Mouse (Mus musculus) heart, embryonic 14.5 days (tissue): ENCODE data around the gene Pigv. TPM values are rescaled to one million over a fixed set of nuclear protein-coding genes. Genes with fewer than 3 reads are reported as not detected.

Experiments
- ATAC-seq: fragments of 200-750 bp; cut with Nextera tagmentation; 2 replicates; pipeline ENCODE4 v1.8.0; 2017; ENCODE audit warnings: low read depth, moderate TSS enrichment; ENCODE audit not compliant: insufficient number of reproducible peaks, insufficient read depth, low FRiP score
- H3K27ac ChIP-seq, 2 experiments: fragments of 200-500 bp in 1 of 2; fragments of 300-500 bp in 1 of 2; sonication (generic) in 1 of 2; replicated peaks in 1 of 2; 2 replicates each; pipeline ENCODE4 v1.5.1; 2012 to 2014; ENCODE audit warnings: low read depth in 2 of 2, low read length in 2 of 2, control low read depth in 1 of 2, mild to moderate bottlenecking in 1 of 2, mixed read lengths in 1 of 2; ENCODE audit not compliant: control insufficient read depth in 1 of 2, insufficient read depth in 1 of 2
- H3K27me3 ChIP-seq: fragments of 300-500 bp; sonication (generic); 2 replicates; pipeline ENCODE4 v1.6.1; 2014; ENCODE audit warnings: mild to moderate bottlenecking, low read length, control low read depth; ENCODE audit not compliant: control insufficient read depth, insufficient read depth
- H3K36me3 ChIP-seq: fragments of 300-500 bp; sonication (generic); 2 replicates; pipeline ENCODE4 v1.6.1; 2014; ENCODE audit warnings: mild to moderate bottlenecking, control low read depth, low read length, mixed read lengths; ENCODE audit not compliant: control insufficient read depth, insufficient read depth
- H3K4me1 ChIP-seq, 2 experiments: fragments of 200-500 bp in 1 of 2; fragments of 300-500 bp in 1 of 2; sonication (generic) in 1 of 2; 2 replicates each; pipeline ENCODE4 v1.6.1; 2012 to 2014; ENCODE audit warnings: low read length in 2 of 2, control low read depth in 1 of 2, mixed read lengths in 1 of 2; ENCODE audit not compliant: control insufficient read depth in 2 of 2, insufficient read depth in 2 of 2
- H3K4me2 ChIP-seq: fragments of 300-500 bp; sonication (generic); 2 replicates; pipeline ENCODE4 v1.6.1; 2014; ENCODE audit warnings: mild to moderate bottlenecking, low read length
- H3K4me3 ChIP-seq, 2 experiments: fragments of 200-500 bp in 1 of 2; fragments of 300-500 bp in 1 of 2; sonication (generic) in 1 of 2; 2 replicates each; pipeline ENCODE4 v1.5.1; 2012 to 2014; ENCODE audit warnings: low read length in 2 of 2, mild to moderate bottlenecking in 2 of 2, control low read depth in 1 of 2, low read depth in 1 of 2, moderate library complexity in 1 of 2; ENCODE audit not compliant: control insufficient read depth in 1 of 2, insufficient read depth in 1 of 2
- H3K9ac ChIP-seq: fragments of 300-500 bp; sonication (generic); 2 replicates; pipeline ENCODE4 v1.6.1; 2014; ENCODE audit warnings: mild to moderate bottlenecking, low read length
- H3K9me3 ChIP-seq: fragments of 300-500 bp; sonication (generic); 2 replicates; pipeline ENCODE4 v1.6.1; 2016; ENCODE audit warnings: low read length, control low read depth; ENCODE audit not compliant: control insufficient read depth
- WGBS: fragments of 180-500 bp; shearing (Covaris S2); extraction: QIAGEN DNeasy Blood & Tissue Kit; methylation state at CpG from one replicate; pipeline ENCODE4 v1.1.7; 2014; 5-methylcytosine and 5-hydroxymethylcytosine counted together
- polyA plus RNA-seq: library from polyadenylated mRNA; unstranded; fragments of >200 nt; fragmentation: Nextera tagmentation; extraction: Ambion mirVana; gene quantifications from 2 replicates; pipeline ENCODE4 v1.2.1, GENCODE M21; 2014

Pigv gene
- polyA plus RNA-seq, 1 experiment from 2014 or later, result 12.1 TPM

DNA sequence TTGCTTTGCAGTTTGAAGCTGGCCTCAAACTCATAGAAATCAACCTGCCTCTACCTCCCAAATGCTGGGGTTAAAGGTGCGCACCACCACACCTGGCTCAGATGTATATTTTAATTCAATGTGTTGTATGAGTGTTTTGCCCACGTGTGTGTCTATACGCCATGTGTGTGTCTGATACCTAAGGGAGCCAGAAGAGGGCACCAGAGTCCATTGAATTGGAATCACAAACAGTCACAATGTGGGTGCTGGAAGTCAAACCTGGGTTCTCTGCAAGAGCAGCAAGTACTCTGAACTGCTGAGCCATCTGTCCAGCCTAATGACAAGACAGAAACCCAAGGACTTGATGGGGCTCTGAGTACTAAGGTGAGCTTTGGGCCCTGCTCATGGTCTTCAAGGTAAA lies 27.3 kb downstream of the Pigv start:
- H3K27me3 ChIP-seq, result no peaks in the 10 kb centered on the region
- H3K9ac ChIP-seq, result no peak overlapping the region
- H3K4me2 ChIP-seq, result no peak overlapping the region
- H3K27ac ChIP-seq, result no peak overlapping the region
- no peak overlapping the region for H3K4me3 ChIP-seq
- H3K36me3 ChIP-seq, result no peaks in the 10 kb centered on the region
- 0 out of 2 replicates have a peak, but pooled peaks cover 4% of the 10 kb centered on the region for H3K9me3 ChIP-seq
- ATAC-seq, result no peak
- peaks cover 2 to 3% of the 10 kb centered on the region in 2 experiments; a peak in 1 of 4 replicates for H3K4me1 ChIP-seq
- WGBS, result 85% methylated on average over 3 of the region's 3 CpGs

DNA sequence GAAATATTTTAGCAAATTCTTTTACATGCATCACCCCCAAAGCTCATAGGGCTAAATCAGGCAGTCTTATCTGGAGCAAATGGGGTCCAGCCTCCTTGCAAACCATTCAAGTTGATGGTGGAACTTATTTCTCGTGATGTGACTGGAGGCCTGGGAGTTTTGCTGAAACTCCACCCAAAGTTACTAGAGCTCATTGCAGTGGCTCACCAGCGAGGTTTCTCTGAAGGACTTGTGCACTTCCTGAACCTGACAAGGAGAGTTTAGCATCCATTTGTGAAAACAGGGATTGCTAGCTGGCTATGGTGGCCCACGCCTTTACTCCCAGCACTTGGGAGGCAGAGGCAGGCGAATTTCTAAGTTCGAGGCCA lies 38.4 kb downstream of the Pigv start:
- Histone ChIP-seq H3K9ac (no peak overlapping the region), H3K36me3 (no peaks in the 10 kb centered on the region), H3K4me2 (no peak overlapping the region; the same call in 1 of the 2 replicates), H3K4me1 (peaks cover 10 to 20% of the 10 kb centered on the region in 2 experiments), H3K9me3 (no peaks in the 10 kb centered on the region), H3K27me3 (no peaks in the 10 kb centered on the region), H3K4me3 (no peak overlapping the region), H3K27ac (no peak overlapping the region)
- ATAC-seq, result no peak
- 72% methylated on average over 5 of the region's 5 CpGs for WGBS

DNA sequence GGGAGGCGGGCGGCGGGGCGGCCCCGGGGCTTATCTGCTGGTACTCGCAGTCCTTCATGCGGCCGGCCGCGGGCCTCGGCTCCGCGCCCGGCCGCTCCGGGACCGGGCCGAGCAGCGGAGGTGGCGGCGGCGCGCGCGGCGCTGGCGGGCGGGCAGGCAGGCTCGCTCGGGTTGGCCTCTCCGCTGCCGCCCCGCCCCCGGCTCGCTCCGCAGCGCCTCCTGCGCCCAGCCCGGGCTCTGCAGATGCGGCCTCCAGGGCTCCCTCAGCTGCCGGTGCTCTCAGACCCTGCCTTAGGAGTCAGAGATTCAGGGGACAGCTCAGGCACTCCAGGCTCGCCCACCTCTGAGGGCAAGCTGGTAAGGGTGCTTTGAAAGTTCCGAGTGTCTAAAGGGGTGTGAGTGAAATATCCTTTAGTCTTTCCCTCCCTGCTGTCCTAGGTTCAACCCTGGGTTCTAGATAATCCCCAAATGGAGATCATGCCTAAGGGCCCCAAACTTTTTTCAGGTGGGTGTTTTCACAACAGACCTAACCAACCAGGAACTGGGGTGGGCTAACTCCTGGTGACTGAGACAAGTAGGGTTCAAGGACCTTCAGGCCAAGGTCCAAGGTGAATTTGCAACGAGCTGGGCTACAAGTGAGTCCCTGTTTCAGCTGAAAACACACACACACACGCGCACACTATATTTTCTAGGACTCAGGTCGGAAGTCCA lies 39.0 kb downstream of the Pigv start:
- Histone ChIP-seq H3K36me3 (no peaks in the 10 kb centered on the region), H3K4me3 (peak overlapping the region; percentile 78 to 82), H3K27me3 (no peaks in the 10 kb centered on the region), H3K9ac (peak overlapping the region; percentile 93), H3K4me2 (peak overlapping the region; percentile 96), H3K4me1 (peaks cover 10 to 20% of the 10 kb centered on the region in 2 experiments), H3K27ac (peak overlapping the region in 1 of 2 experiments; percentile 75; a peak in 3 of 4 replicates), H3K9me3 (no peaks in the 10 kb centered on the region)
- peak; percentile 72 for ATAC-seq
- 9% methylated on average over 30 of the region's 47 CpGs for WGBS

DNA sequence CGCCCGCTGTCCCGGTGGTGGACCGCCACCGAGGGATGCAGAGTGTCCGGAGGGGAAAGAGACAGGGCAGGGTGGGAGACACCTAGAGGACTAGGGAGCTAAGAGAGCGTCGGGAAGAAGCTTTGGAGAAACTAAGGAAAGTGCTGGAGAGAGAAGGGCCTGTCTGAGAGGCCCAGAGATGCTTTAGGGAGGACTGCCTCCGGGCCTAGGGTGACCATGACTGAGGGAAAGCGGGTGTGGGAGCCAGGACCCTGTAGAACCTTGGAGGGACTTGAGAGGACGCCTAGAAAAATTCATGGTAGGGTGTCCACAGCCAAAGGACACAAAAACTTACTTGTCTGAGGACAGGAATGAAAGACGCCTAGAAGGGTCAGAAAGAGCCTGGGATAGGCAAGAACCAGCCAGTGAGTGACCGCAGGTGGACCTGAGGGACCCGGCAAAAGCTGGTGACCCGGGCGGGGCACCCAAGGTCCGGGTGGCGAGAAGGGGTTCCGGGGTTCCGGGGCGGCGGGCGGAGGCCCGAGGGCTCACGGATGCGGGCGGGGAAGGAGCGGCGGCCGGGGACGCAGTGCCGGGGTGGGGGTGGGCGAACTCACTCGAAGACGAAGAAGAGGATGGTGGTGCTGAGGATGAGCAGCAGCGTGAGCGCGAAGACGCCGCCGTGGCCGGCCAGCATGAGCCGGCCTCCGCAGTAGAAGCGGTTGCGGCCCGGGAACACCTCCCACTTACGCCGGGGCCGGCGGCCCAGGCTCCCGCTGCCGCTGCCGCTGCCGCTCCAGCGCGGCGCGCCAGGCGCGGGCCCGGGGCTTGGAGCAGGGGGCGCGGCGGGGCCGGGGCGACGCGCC lies 39.7 kb downstream of the Pigv start:
- Histone ChIP-seq H3K4me3 (peak overlapping the region; percentile 78 to 82), H3K27ac (peak overlapping the region in 1 of 2 experiments; percentile 75; a peak in 3 of 4 replicates), H3K9me3 (no peaks in the 10 kb centered on the region), H3K9ac (peak overlapping the region; percentile 93), H3K4me1 (peaks cover 10 to 20% of the 10 kb centered on the region in 2 experiments), H3K36me3 (no peaks in the 10 kb centered on the region), H3K4me2 (peak overlapping the region; percentile 96), H3K27me3 (no peaks in the 10 kb centered on the region)
- WGBS, result 3% methylated on average over 65 of the region's 69 CpGs
- no peak for ATAC-seq

DNA sequence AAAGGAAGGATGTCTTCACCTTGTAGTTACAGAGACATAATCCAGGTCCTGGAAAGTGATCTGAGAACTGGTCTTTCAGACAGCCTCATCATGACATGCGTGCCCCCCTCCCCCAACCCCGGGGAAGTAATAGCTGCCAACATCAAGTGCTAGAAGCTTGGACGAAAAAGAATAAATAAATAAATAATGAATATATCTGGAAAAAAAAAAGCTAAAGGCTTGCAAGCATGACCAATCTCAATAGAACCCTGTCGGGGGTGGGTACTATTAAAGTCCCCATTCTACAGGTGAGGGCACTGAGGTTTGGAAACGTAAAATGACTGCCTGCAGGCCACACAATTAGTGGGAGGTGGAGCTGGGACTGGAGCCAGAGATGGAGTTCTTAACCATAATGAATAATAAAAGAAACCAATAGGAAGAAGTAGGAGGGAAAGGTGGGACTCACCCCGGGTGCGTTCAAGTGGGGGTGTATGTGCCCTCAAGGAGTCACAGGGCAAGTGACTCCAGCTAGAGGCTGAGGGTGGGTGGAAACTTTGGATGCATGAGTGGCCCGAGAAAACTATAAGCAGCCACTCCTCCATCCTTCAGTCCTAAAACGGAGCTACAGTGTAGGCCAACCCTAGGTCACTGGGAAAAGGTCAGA lies 40.6 kb downstream of the Pigv start:
- peaks cover 4% of the 10 kb centered on the region for H3K36me3 ChIP-seq
- H3K9me3 ChIP-seq, result no peaks in the 10 kb centered on the region
- no peaks in the 10 kb centered on the region for H3K27me3 ChIP-seq
- 54% methylated on average over 9 of the region's 9 CpGs for WGBS
- peak overlapping the region; percentile 78 to 82 for H3K4me3 ChIP-seq
- H3K27ac ChIP-seq, result no peak overlapping the region
- peak overlapping the region; percentile 96 for H3K4me2 ChIP-seq
- ATAC-seq, result no peak
- peaks cover 10 to 20% of the 10 kb centered on the region in 2 experiments for H3K4me1 ChIP-seq
- H3K9ac ChIP-seq, result peak overlapping the region; percentile 93

DNA sequence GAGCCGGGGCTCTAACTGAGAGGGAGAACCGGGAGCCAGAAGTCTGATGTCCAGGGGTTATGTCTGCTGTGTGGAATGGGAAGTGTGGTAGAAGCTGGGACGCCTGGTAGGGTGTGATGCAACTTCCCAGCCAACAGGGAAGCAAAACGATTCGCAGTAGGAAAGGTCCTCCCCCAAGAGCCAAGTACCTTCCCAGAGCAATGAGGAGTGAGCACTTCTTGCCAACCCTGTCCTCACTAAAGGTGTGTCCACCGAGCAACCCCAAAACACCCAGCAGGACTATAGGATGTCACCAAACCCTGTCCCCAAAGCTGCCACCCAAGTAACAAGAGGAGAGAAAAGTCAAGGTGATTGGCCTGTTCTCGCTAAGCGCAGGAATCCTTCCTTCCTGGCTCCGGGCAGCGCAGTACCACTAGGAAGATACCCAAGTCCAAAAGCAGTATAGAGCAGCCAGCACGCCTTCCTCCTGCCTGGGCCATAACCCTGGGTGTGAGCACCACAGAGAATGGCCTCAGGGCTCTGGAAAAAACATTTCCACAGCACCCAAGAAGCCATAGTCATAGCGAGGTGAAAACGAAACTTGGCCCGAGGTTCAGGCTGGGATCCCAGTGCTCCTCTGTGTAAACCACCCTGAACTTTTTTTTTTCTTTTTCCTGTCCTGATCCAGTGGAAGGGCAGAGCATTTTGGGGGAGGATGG lies 41.2 kb downstream of the Pigv start:
- Histone ChIP-seq H3K4me3 (no peak overlapping the region), H3K27ac (no peak overlapping the region), H3K27me3 (no peaks in the 10 kb centered on the region), H3K36me3 (peaks cover 10% of the 10 kb centered on the region), H3K4me1 (peaks cover 10 to 21% of the 10 kb centered on the region in 2 experiments), H3K9me3 (no peaks in the 10 kb centered on the region), H3K4me2 (peak overlapping the region; percentile 96; the same call in 1 of the 2 replicates), H3K9ac (no peak overlapping the region)
- 72% methylated on average over 14 of the region's 14 CpGs for WGBS
- ATAC-seq, result no peak

DNA sequence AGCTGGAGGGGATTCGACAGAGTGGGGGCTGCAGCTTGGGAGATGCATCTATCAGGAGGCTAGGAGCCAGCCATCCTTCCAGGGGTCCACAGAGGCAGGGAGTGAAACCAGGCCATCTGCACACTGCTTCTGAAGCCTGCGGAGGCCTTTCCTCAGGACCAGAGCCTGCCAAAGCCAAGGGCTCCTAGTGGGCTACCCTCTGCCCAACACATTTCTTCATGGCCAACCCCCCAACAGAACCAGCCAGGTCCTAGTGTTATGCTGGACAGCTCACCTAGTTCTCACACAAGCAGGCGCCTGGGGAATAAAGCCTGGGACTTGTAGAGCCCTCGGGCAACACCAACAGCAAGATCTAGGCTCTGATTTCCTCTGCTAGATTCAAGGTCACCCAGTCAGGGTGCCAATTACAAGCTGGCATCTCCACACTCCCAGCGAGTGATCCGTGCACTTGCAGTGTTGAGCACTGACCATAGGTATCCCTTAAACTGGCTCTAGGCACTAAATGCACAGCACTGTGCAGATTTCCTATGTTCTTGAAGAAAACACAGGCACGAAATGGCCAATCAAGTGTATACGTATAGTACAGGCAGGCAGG lies 42.0 kb downstream of the Pigv start:
- Histone ChIP-seq H3K9ac (no peak overlapping the region), H3K4me1 (peaks cover 11 to 23% of the 10 kb centered on the region in 2 experiments), H3K27ac (no peak overlapping the region), H3K4me2 (no peak overlapping the region), H3K27me3 (no peaks in the 10 kb centered on the region), H3K36me3 (peaks cover 13% of the 10 kb centered on the region), H3K4me3 (no peak overlapping the region), H3K9me3 (no peaks in the 10 kb centered on the region)
- 88% methylated on average over 8 of the region's 8 CpGs for WGBS
- ATAC-seq, result no peak
